ENCODE assay signal across 7 mouse cellular contexts in the genomic region with DNA sequence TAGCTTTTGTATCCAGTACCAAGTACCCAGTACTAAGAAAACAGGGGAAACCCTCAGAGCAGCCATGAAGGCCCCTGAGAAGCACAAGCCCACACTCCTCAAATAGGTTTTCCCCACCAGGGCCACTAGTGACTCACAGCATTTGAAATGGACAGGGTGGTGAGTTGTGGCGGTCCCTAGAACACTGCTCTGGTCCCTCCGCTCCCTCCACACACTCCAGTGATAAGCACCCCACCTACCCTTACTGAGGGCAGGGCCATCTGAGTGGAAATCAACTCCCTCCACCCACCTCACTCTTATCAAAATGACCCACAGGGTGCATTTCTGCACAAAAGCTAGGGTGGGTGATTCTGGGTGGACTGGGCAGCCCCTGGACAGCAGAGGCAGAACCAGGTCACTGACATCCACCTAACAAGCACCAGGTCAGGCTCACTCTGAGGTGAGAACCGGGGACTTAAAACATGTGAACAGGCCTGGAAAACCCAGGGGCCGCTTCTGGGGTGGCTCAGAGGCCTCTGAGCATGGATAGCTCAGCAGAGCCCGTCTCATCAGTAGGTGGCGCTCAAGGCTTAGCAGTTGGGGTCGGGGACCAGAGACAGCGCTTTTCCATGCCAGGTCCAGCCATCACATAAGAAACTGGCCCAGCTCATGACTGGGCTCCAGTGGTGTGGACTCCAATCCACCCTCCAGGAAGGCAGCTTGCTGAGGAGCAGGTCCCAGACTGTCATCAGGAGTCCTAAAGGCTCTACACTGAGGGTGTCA. TPM values are rescaled to one million over a fixed set of nuclear protein-coding genes. Genes with fewer than 3 reads are reported as not detected.
DNase-seq lines count a peak whose midpoint lies in the region; ATAC-seq and TF ChIP-seq lines count a peak whose summit lies in the region.

No protein-coding gene starts in this region.

- peak; percentile 96 for TF ChIP-seq CTCF in heart, adult 2 months (IDR thresholded peaks at IDR 0.05)

- peak; percentile 80; the same call in 1 of the 2 replicates for TF ChIP-seq EP300 in heart, adult 2 months (IDR thresholded peaks at IDR 0.05; ENCODE audit: insufficient read depth, low read depth, low read length)

- H3K27me3 ChIP-seq in heart, adult 2 months (ENCODE audit: control insufficient read depth, insufficient read depth, low read length), result no peaks in the 10 kb centered on the region
- no peaks in the 10 kb centered on the region for H3K27me3 ChIP-seq in kidney, embryonic 15.5 days
- no peaks in the 10 kb centered on the region for H3K27me3 ChIP-seq in limb, embryonic 14.5 days (ENCODE audit: control insufficient read depth, insufficient read depth, low read length)

- no peak overlapping the region for H3K9ac ChIP-seq in heart, adult 2 months (ENCODE audit: low read depth, low read length)
- H3K9ac ChIP-seq in kidney, embryonic 15.5 days, result no peak overlapping the region
- H3K9ac ChIP-seq in limb, embryonic 14.5 days (ENCODE audit: low read depth, low read length, severe bottlenecking), result no peak overlapping the region; the same call in 1 of the 2 replicates

- no peaks in the 10 kb centered on the region for H3K36me3 ChIP-seq in heart, adult 2 months (ENCODE audit: control insufficient read depth, insufficient read depth, low read length)
- H3K36me3 ChIP-seq in kidney, embryonic 15.5 days, result peaks cover 33% of the 10 kb centered on the region
- H3K36me3 ChIP-seq in limb, embryonic 14.5 days (ENCODE audit: control insufficient read depth, insufficient read depth, low read length), result peaks cover 29% of the 10 kb centered on the region

- WGBS in heart, adult 2 months, result 33% methylated on average over 8 of the region's 8 CpGs
- 26% methylated on average over 8 of the region's 8 CpGs for WGBS in kidney, embryonic 15.5 days
- WGBS in limb, embryonic 14.5 days, result 26% methylated on average over 8 of the region's 8 CpGs

- DNase-seq in adrenal gland, adult 8-10 months, result peak; percentile 49
- peak; percentile 62 for DNase-seq in embryo, embryonic 11.5 days (ENCODE audit: low read depth, low spot score)
- peak; percentile 78 to 87 for DNase-seq in heart, adult 2 months
- DNase-seq in limb, embryonic 14.5 days (ENCODE audit: low spot score), result peak; percentile 80
- DNase-seq in spleen, postnatal 4 days (ENCODE audit: low spot score in 2 of 2), result peak; percentile 75 to 87

- peak; percentile 49; the same call in 1 of the 2 replicates for ATAC-seq in kidney, embryonic 15.5 days (replicated peaks; ENCODE audit: low FRiP score)
- ATAC-seq in limb, embryonic 14.5 days (ENCODE audit: low FRiP score, low read depth), result peak; percentile 74; the same call in 1 of the 2 replicates
- ATAC-seq in monocyte, adult 5-6 weeks (replicated peaks; ENCODE audit: insufficient number of reproducible peaks, low FRiP score, low TSS enrichment, poor library complexity, severe bottlenecking), result peak; percentile 41; the same call in 1 of the 2 replicates

- no peaks in the 10 kb centered on the region for H3K4me1 ChIP-seq in heart, adult 2 months (ENCODE audit: control insufficient read depth, insufficient read depth, low read length)
- no peaks in the 10 kb centered on the region for H3K4me1 ChIP-seq in kidney, embryonic 15.5 days
- no peaks in the 10 kb centered on the region; the same call in 1 of the 2 replicates for H3K4me1 ChIP-seq in limb, embryonic 14.5 days (ENCODE audit: control insufficient read depth, insufficient read depth, low read length)

- no peak overlapping the region for H3K4me2 ChIP-seq in kidney, embryonic 15.5 days
- H3K4me2 ChIP-seq in limb, embryonic 14.5 days (replicated peaks; ENCODE audit: low read depth, low read length, severe bottlenecking), result no peak overlapping the region

- H3K4me3 ChIP-seq in heart, adult 2 months, result no peak overlapping the region
- H3K4me3 ChIP-seq in kidney, embryonic 15.5 days (replicated peaks), result no peak overlapping the region
- H3K4me3 ChIP-seq in limb, embryonic 14.5 days (replicated peaks; ENCODE audit: low read length), result no peak overlapping the region

- intact Hi-C loops in heart, adult 2 months (cut with DNase I), result loop anchor here (2.0 kb wide), 1 partner anchor 30 kb away; no protein-coding TSS in a partner anchor

- no peaks in the 10 kb centered on the region for H3K9me3 ChIP-seq in kidney, embryonic 15.5 days (replicated peaks)
- H3K9me3 ChIP-seq in limb, embryonic 14.5 days (ENCODE audit: control insufficient read depth, low read length), result no peaks in the 10 kb centered on the region

- TF ChIP-seq POLR2A in heart, adult 2 months (IDR thresholded peaks at IDR 0.05; ENCODE audit: insufficient read depth, low read depth, low read length), result no peak
- no peak for TF ChIP-seq POLR2A in limb, embryonic 14.5 days (IDR thresholded peaks at IDR 0.05; ENCODE audit: borderline replicate concordance, extremely low read depth, insufficient read depth, insufficient read length)

- H3K79me2 ChIP-seq in heart, adult 2 months (replicated peaks; ENCODE audit: control insufficient read depth, insufficient read depth, low read length), result no peaks in the 10 kb centered on the region

- no peak overlapping the region for H3K27ac ChIP-seq in heart, adult 2 months
- no peak overlapping the region for H3K27ac ChIP-seq in kidney, embryonic 15.5 days
- no peak overlapping the region for H3K27ac ChIP-seq in limb, embryonic 14.5 days (replicated peaks; ENCODE audit: low read depth, low read length)

RNA-seq across cellular contexts. Expression of a gene that starts 30.9 kb away (rescaled TPM):
- total RNA-seq in adrenal gland, adult 8-10 months (2022), result 10 to 100 TPM in 3 of 4 experiments, 1 to 10 TPM in 1; 8.0 to 34.6 (median 21.0) TPM
- 1 to 10 TPM; 1.9 to 3.0 TPM for total RNA-seq in heart, adult 2 months (2021)
- 7.9 and 8.7 TPM in 2 replicates for polyA plus RNA-seq in heart, adult 2 months (2012; rRNA removed)
- 8.8 and 9.7 TPM in 2 replicates for polyA plus RNA-seq in kidney, embryonic 15.5 days (2015; fragmentation: Nextera tagmentation; extraction: Ambion mirVana)
- 44.0 and 59.1 TPM in 2 replicates for polyA plus RNA-seq in limb, embryonic 14.5 days (2012; rRNA removed)
- polyA plus RNA-seq in limb, embryonic 14.5 days (2014; fragmentation: Nextera tagmentation; extraction: Ambion mirVana), result 4.7 and 5.1 TPM in 2 replicates
- 13.6 to 20.1 TPM (median 14.9 TPM) in 3 replicates for total RNA-seq in monocyte, adult 5-6 weeks (2017)

RNA-seq across cellular contexts. Expression of a gene that starts 45.0 kb away (rescaled TPM):
- total RNA-seq in adrenal gland, adult 8-10 months (2022), result 1 to 10 TPM in 1 of 4 experiments, under 1 TPM in 1, not detected in 2; 0.84 to 1.9 TPM
- not detected for total RNA-seq in heart, adult 2 months (2021)
- 0.37 TPM in 1 of 2 replicates, not detected in the other for polyA plus RNA-seq in heart, adult 2 months (2012; rRNA removed)
- 0.56 TPM in 1 of 2 replicates, not detected in the other for polyA plus RNA-seq in kidney, embryonic 15.5 days (2015; fragmentation: Nextera tagmentation; extraction: Ambion mirVana)
- polyA plus RNA-seq in limb, embryonic 14.5 days (2012; rRNA removed), result 2.8 and 3.7 TPM in 2 replicates
- 0.33 and 0.61 TPM in 2 replicates for polyA plus RNA-seq in limb, embryonic 14.5 days (2014; fragmentation: Nextera tagmentation; extraction: Ambion mirVana)
- total RNA-seq in monocyte, adult 5-6 weeks (2017), result 1.1 to 3.8 TPM in 2 of 3 replicates, not detected in the other

RNA-seq across cellular contexts. Expression of a gene that starts 47.7 kb away (rescaled TPM):
- 1 to 10 TPM in 3 of 4 experiments, under 1 TPM in 1; 0.91 to 3.0 (median 1.2) TPM for total RNA-seq in adrenal gland, adult 8-10 months (2022)
- 1 to 10 TPM; 2.9 to 4.0 TPM for total RNA-seq in heart, adult 2 months (2021)
- 10.8 and 16.4 TPM in 2 replicates for polyA plus RNA-seq in heart, adult 2 months (2012; rRNA removed)
- 2.5 and 3.7 TPM in 2 replicates for polyA plus RNA-seq in kidney, embryonic 15.5 days (2015; fragmentation: Nextera tagmentation; extraction: Ambion mirVana)
- 8.4 and 10.8 TPM in 2 replicates for polyA plus RNA-seq in limb, embryonic 14.5 days (2012; rRNA removed)
- 6.0 and 7.0 TPM in 2 replicates for polyA plus RNA-seq in limb, embryonic 14.5 days (2014; fragmentation: Nextera tagmentation; extraction: Ambion mirVana)
- not detected in 3 replicates for total RNA-seq in monocyte, adult 5-6 weeks (2017)
